Mouse (Mus musculus): ENCODE data around the gene Snapc1. TPM values are rescaled to one million over a fixed set of nuclear protein-coding genes. Genes with fewer than 3 reads are reported as not detected.

Gene Snapc1
- polyA plus RNA-seq, 1 experiment from 2014 or later: 34.1 TPM

GRCm38 (mm10) chr12:73997297-73998127, 33.2 kb downstream of the Snapc1 start, which contains the start of gene Syt16:
Gene Syt16 (plus strand): TSS chr12:73997661.
- Histone ChIP-seq H3K9ac (peak within 1 kb of the TSS; percentile 82), H3K4me2 (peak within 1 kb of the TSS; percentile 80), H3K4me3 (peak within 1 kb of the TSS; percentile 66), H3K36me3 (ENCODE audit: poor library complexity, severe bottlenecking) (no peaks in the 10 kb centered on the region), H3K9me3 (replicated peaks) (no peaks in the 10 kb centered on the region), H3K27me3 (peaks cover 27% of the 10 kb centered on the region), H3K27ac (peak within 1 kb of the TSS; percentile 57), H3K4me1 (peaks cover 5% of the 10 kb centered on the region)
- peak; percentile 84 for ATAC-seq
- WGBS: under 1% methylated on average over 47 of the region's 67 CpGs

- H3K4me1 ChIP-seq: peaks cover 5% of the 10 kb centered on the region
- no peak; the same call in none of the 2 replicates for ATAC-seq
- peaks cover 27% of the 10 kb centered on the region for H3K27me3 ChIP-seq
- WGBS: 28% methylated on average over 5 of the region's 5 CpGs
- peak overlapping the region; percentile 82 for H3K9ac ChIP-seq
- no peaks in the 10 kb centered on the region for H3K36me3 ChIP-seq (ENCODE audit: poor library complexity, severe bottlenecking)
- H3K4me2 ChIP-seq: peak overlapping the region; percentile 80
- H3K4me3 ChIP-seq: peak overlapping the region; percentile 66
- no peak overlapping the region for H3K27ac ChIP-seq
- H3K9me3 ChIP-seq (replicated peaks): no peaks in the 10 kb centered on the region
These were observed 33.8 kb downstream of the Snapc1 start for GRCm38 (mm10) chr12:73998128-73998456.

GRCm38 (mm10) chr12:74002449-74002848, 38.2 kb downstream of the Snapc1 start:
- 90% methylated on average over 9 of the region's 9 CpGs for WGBS
- Histone ChIP-seq H3K27me3 (peaks cover 13% of the 10 kb centered on the region; the same call in 1 of the 2 replicates), H3K27ac (no peak overlapping the region), H3K9ac (no peak overlapping the region), H3K9me3 (replicated peaks) (no peaks in the 10 kb centered on the region), H3K4me2 (no peak overlapping the region), H3K4me1 (peaks cover 5% of the 10 kb centered on the region), H3K4me3 (no peak overlapping the region), H3K36me3 (ENCODE audit: poor library complexity, severe bottlenecking) (no peaks in the 10 kb centered on the region)
- ATAC-seq: no peak

GRCm38 (mm10) chr12:74009448-74009911, 45.2 kb downstream of the Snapc1 start:
- Histone ChIP-seq H3K9ac (no peak overlapping the region), H3K9me3 (replicated peaks) (no peaks in the 10 kb centered on the region), H3K4me1 (no peaks in the 10 kb centered on the region), H3K27ac (no peak overlapping the region), H3K36me3 (ENCODE audit: poor library complexity, severe bottlenecking) (no peaks in the 10 kb centered on the region), H3K4me2 (no peak overlapping the region), H3K4me3 (no peak overlapping the region), H3K27me3 (no peaks in the 10 kb centered on the region)
- peak; percentile 66 for ATAC-seq
- 25% methylated on average over 8 of the region's 8 CpGs for WGBS

GRCm38 (mm10) chr12:74013739-74014138, 49.5 kb downstream of the Snapc1 start:
- Histone ChIP-seq H3K4me2 (no peak overlapping the region; the same call in 1 of the 2 replicates), H3K9ac (no peak overlapping the region), H3K27ac (no peak overlapping the region), H3K27me3 (no peaks in the 10 kb centered on the region), H3K36me3 (ENCODE audit: poor library complexity, severe bottlenecking) (no peaks in the 10 kb centered on the region), H3K4me3 (no peak overlapping the region), H3K4me1 (no peaks in the 10 kb centered on the region), H3K9me3 (replicated peaks) (no peaks in the 10 kb centered on the region)
- ATAC-seq: peak; percentile 85
- 1% methylated on average over 6 of the region's 6 CpGs for WGBS

DNA sequence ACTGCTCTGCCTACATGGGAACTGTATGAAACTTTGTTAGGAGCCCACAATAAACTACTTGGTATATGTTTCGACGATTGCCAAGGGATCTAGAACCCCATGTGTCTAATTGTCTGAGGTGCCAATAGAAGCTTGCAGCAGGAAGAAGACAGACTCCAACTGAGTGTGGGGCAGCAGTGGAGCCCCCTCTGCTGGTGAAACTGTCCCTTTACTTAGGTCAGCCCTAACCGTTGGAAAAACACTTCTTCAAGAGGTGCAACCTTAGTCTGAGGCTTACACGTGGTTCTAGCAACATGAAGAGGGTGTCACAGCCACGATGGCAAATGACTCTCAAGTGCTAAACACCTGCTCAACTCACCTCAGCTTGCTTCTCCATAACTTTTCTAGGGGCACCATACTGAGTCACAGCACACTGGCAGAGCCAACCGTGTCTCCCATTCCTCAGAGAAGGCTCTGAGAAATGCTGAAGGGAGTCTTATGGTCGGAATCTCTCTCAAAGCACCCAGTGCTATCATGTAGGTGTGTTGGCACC, 50.5 kb downstream of the Snapc1 start:
- WGBS: 66% methylated on average over 7 of the region's 7 CpGs

GRCm38 (mm10) chr12:74015491-74015890, 51.2 kb downstream of the Snapc1 start:
- H3K27me3 ChIP-seq: no peaks in the 10 kb centered on the region
- no peak for ATAC-seq
- H3K27ac ChIP-seq: no peak overlapping the region
- 88% methylated on average over 5 of the region's 5 CpGs for WGBS
- no peak overlapping the region for H3K4me2 ChIP-seq
- no peaks in the 10 kb centered on the region for H3K9me3 ChIP-seq (replicated peaks)
- no peak overlapping the region for H3K9ac ChIP-seq
- H3K4me1 ChIP-seq: no peaks in the 10 kb centered on the region
- H3K4me3 ChIP-seq: no peak overlapping the region
- H3K36me3 ChIP-seq (ENCODE audit: poor library complexity, severe bottlenecking): no peaks in the 10 kb centered on the region

More for the DNA sequence above, 50.5 kb downstream of the Snapc1 start:
- Histone ChIP-seq H3K9me3 (replicated peaks) (no peaks in the 10 kb centered on the region), H3K9ac (no peak overlapping the region), H3K4me1 (no peaks in the 10 kb centered on the region), H3K36me3 (ENCODE audit: poor library complexity, severe bottlenecking) (no peaks in the 10 kb centered on the region), H3K4me2 (no peak overlapping the region), H3K4me3 (no peak overlapping the region), H3K27ac (no peak overlapping the region), H3K27me3 (no peaks in the 10 kb centered on the region)
- ATAC-seq: no peak

DNA sequence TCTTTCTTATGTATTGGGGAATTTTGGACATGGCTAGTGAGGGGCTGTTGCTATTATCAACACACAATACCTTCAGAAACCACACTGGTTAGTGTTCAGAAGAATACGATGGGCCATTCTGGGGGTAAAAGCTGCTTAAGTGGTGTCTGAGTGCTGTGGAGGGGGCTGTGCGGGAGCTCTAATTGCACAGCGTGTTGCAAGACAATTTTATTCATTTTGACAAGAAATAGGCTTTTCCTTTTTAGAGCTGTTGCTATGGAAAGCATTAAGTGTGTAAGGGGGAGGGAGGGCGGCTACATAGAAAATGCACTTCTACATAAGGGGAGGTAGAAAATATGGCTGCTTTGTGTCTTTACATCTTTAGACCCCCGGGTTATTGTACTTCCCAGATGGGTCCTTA, 59.0 kb downstream of the Snapc1 start:
- WGBS: 28% methylated on average over 5 of the region's 5 CpGs
- peak; percentile 53; the same call in 1 of the 2 replicates for ATAC-seq

GRCm38 (mm10) chr12:74024912-74025311, 60.6 kb downstream of the Snapc1 start:
- Histone ChIP-seq H3K9me3 (replicated peaks) (no peaks in the 10 kb centered on the region), H3K4me3 (no peak overlapping the region), H3K9ac (no peak overlapping the region), H3K4me1 (0 out of 2 replicates have a peak, but pooled peaks cover 4% of the 10 kb centered on the region), H3K27me3 (no peaks in the 10 kb centered on the region), H3K36me3 (ENCODE audit: poor library complexity, severe bottlenecking) (no peaks in the 10 kb centered on the region), H3K27ac (no peak overlapping the region), H3K4me2 (no peak overlapping the region)
- 92% methylated on average over 2 of the region's 2 CpGs for WGBS
- no peak for ATAC-seq

More for the DNA sequence above, 59.0 kb downstream of the Snapc1 start:
- H3K4me2 ChIP-seq: no peak overlapping the region
- no peak overlapping the region for H3K9ac ChIP-seq
- no peaks in the 10 kb centered on the region for H3K9me3 ChIP-seq (replicated peaks)
- H3K4me1 ChIP-seq: 0 out of 2 replicates have a peak, but pooled peaks cover 4% of the 10 kb centered on the region
- H3K4me3 ChIP-seq: no peak overlapping the region
- H3K36me3 ChIP-seq (ENCODE audit: poor library complexity, severe bottlenecking): no peaks in the 10 kb centered on the region
- no peak overlapping the region for H3K27ac ChIP-seq
- no peaks in the 10 kb centered on the region for H3K27me3 ChIP-seq

Other genes starting within 250 kb of the Snapc1 start
- gene Hif1a, start 63.1 kb upstream of the Snapc1 start, polyA plus RNA-seq (2015; fragmentation: Nextera tagmentation; extraction: Ambion mirVana): 77.4 and 78.7 TPM in 2 replicates
- 17.9 and 21.6 TPM in 2 replicates for gene Gm49321, start 26.8 kb upstream of the Snapc1 start, polyA plus RNA-seq (2015; fragmentation: Nextera tagmentation; extraction: Ambion mirVana)
- gene Syt16, start 33.2 kb downstream of the Snapc1 start, polyA plus RNA-seq (2015; fragmentation: Nextera tagmentation; extraction: Ambion mirVana): 24.1 and 31.1 TPM in 2 replicates

All from forebrain, embryonic 13.5 days (tissue).